Mouse (Mus musculus) frontal cortex, adult 2 months (tissue): ENCODE measurements at regions not wholly inside any gene's neighbourhood (a gene's known extent, or its start where the extent isn't known, plus 50 kb on each side); places are given as distances from the start of the nearest gene placed in this dataset.
A peak's percentile ranks its signal among the peaks of the same experiment; 100 is the strongest.

ENCODE experiments used
- DNase-seq, 2 experiments: peaks; one replicate each; pipeline ENCODE4 v3.0.0; 2022; ENCODE audit warnings: low spot score in 1 of 2; ENCODE audit errors: extremely low spot score in 1 of 2

- DNase-seq: no peak
Observed at GRCm38 (mm10) chr1:155472112-155472955, 55.1 kb upstream of the Xpr1 start.

DNA sequence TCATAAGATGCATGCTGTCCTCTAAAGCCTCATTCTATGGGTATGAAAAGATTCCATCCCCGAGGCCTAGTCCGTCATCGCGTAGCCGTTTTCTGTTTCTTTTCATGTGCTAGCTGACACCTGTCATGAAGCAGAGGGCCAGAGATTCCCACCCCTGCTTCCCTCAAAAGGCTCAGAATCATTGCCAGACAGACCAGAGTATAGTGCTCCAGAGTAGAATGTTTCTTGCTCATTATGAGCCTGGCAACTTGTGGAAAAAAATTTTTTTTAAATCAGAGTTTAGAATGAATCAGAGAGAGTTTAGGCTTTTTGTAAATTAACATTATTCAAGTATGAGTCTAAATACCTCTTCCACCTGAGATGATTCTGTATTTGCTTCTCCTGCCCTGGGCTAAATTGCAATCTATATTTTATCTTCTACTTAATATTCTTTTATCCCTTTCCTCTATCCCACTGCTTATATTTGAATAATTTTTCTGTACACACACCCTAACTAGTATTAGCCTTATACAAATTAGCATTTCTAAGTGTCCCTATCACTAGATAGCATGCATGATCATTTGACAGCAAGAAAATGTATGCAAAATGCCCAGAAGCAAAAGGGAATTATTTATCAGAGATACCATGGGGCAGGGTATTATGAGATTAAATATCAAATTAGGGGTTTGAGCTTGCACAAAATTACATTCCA is 55.9 kb upstream of the Xpr1 start:
- no peak for DNase-seq

- no peak for DNase-seq
Observed at GRCm38 (mm10) chr1:155474973-155475372, 57.8 kb upstream of the Xpr1 start.

GRCm38 (mm10) chr1:155476237-155476636 is 59.0 kb upstream of the Xpr1 start:
- DNase-seq: no peak

- no peak for DNase-seq
Observed at GRCm38 (mm10) chr1:155482148-155482547, 64.9 kb upstream of the Xpr1 start.

DNA sequence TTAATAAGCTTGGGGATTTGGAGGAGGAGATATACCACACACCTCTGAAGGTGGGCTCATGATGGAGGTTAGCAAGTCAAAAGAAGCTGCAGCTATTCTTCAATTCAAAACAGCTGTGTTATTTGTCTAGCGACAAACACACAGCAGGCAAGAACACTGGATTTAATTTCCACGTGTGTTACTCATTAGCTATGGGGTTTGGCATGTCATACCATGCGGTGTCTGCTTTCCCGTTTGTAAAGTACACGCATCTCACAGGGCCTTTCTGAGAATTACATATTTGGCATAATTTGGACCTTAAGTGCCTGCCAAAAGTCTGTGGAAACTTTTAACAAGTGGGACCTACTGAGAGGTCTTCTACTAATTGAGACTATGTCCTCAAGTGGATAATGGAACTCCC is 65.5 kb upstream of the Xpr1 start:
- no peak for DNase-seq

DNA sequence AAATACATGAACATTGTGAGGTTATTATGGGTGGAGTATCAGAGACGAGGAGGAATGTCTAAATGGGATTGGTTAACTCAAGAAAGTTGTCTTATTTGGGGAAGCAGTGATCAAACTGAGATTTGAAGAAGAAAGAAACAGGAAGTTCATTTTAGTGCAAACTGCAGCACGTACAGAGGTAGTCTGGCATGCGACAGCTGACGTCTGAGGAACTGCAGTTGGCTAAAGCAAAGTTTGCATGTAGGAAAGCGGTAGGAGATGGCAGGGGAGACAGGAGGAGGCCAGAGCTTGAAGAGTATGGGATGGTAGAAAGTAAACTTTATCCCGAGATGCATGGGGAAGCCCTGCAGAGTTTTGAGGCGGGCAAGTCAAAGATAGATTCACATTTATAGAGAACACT is 66.5 kb upstream of the Xpr1 start:
- no peak for DNase-seq

- no peak for DNase-seq
Observed at GRCm38 (mm10) chr1:155487796-155488195, 70.1 kb upstream of the Acbd6 start.

- no peak for DNase-seq
Observed at GRCm38 (mm10) chr1:155488966-155489661, 68.8 kb upstream of the Acbd6 start.

GRCm38 (mm10) chr1:155490131-155490530 is 67.8 kb upstream of the Acbd6 start:
- DNase-seq: no peak

DNA sequence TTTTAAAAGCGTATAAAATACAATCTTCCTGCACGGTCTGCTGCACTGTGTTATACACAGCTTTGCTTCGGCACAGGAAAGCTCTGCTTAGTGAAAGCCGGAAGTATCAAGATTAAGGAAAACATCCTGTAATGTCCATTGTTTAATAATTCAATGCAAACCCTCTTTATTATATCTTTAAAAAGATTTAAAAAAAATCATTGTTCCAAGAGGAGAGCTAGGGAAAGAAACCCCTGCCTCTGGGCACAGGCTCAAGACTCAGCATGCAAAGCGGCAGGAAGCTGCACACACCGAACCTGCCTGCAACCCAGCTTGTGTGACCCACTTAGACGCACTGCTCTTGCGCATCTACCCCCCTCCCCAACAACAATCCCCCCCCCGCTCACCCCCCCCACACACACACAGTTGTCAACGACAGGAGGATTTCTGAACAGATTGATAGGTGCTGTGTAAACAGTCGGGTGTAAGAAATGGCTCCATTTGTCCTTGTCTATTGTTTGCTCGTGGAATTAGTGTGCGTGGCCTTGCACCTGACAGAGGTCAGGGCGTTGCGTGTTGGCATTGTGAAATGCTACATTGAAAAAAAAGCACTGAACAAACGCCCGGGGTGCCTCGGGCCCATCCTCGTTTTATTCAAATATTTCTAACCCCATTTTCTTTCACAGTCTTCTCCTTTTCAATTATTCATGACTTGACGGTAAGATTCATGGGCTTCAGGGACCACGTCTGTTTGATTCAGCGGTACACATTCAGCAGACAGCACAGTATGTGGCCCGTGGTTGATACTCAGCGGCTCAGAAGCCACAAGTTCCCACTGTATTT is 66.5 kb upstream of the Acbd6 start:
- DNase-seq: no peak

DNA sequence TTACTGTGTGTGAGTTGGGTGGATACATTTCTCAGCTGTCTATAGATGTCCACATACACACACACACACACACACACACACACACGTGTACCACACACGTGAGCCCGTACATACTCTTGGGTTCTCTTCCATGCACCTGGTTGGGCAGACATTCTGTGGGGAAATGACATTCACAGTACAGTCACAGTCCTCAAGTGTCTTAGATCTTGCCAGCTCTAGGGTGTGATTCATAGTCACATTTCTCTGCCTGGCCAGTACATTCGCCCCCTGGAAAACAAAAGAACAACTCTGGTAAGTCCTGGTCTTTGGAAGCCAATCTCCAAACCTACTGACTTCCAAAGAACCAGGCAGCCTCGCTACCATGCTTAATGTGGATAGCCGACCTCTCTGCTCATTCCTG is 64.6 kb upstream of the Acbd6 start:
- no peak for DNase-seq

GRCm38 (mm10) chr1:155493799-155494198 is 64.1 kb upstream of the Acbd6 start:
- no peak for DNase-seq

GRCm38 (mm10) chr1:155494347-155494746 is 63.6 kb upstream of the Acbd6 start:
- DNase-seq: peak in 1 of 2 experiments; percentile 46

GRCm38 (mm10) chr1:155499735-155500134 is 58.2 kb upstream of the Acbd6 start:
- DNase-seq: no peak

- no peak for DNase-seq
Observed at GRCm38 (mm10) chr1:155502867-155503266, 55.1 kb upstream of the Acbd6 start.

DNA sequence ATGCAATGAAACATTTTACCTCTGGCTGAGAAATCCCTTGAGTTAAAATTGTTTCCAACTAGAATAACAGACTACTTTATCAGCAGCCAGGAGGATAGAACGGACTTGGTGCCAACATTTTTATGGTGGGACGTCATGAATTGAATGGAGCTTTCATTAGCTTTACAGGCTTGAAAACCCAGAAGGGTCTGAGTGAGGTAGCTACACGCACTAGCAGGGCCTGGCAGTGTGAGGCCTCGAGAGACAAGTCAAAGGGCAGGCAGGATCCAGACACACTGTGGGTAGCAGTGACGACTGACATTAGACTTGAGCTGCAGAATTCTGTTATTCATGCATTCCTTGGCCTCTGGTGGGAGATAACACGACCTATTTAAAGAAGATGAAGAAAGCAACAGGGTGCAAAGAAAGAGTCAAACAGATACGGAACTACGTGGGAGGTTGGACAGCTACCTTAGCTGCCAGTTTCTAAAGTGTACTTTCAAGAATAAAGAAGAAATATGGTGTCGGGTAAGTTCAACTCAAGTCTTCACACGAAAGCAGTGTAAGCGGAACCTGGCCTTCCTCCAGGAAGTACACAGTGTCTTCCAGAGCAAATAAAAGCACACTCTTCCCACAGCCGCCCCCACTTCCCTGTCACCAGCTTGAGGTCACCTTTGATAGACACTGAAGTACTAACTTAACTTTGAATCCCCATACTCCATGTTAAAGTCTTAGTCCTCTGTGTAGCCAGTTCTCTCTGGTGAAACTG is 53.2 kb upstream of the Acbd6 start:
- no peak for DNase-seq

- DNase-seq: no peak
Observed at GRCm38 (mm10) chr1:155505361-155506077, 52.4 kb upstream of the Acbd6 start.
